Mouse (Mus musculus): Measurements from ENCODE around the gene Arhgef38.

Gene Arhgef38

GRCm38 (mm10) chr3:133092274-133092853 lies 142.4 kb downstream of the Arhgef38 start:
- no peak for DNase-seq (ENCODE audit: low spot score)

- peak; percentile 92 for DNase-seq (ENCODE audit: low spot score)
These were observed 143.0 kb downstream of the Arhgef38 start, which contains the start of the genes Ints12 and Gstcd for GRCm38 (mm10) chr3:133091664-133092273. Gene Ints12 (plus strand): TSS chr3:133091840. Gene Gstcd (minus strand): TSS chr3:133092033.

DNA sequence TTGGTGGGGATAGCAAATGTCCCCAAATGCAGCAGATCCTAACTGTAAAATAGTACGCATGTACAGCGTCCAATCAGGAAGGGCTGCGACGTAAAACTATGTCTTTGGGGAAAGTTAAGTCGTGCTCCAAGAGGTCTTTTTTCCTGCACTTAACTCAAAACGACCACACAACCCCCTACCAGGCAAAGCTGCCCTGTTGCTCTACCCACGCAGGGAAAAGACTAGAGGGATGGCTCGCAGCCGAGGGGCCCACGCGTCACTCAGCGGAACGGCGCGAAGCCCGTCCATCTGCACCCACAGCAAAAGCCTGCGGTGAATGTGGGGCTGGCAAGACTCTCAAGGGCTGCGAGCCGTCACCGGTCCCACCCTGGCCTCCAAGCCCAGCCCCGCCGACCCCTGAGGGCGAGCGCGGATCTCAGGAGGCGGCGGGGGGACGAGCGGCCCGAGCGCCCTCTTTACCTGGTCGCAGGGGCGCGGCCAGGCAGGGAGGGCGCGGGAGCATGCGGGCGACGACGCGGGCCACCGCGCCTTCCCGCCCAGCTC lies 143.6 kb downstream of the Arhgef38 start:
- no peak for DNase-seq (ENCODE audit: low spot score)

GRCm38 (mm10) chr3:133090247-133091120 lies 144.3 kb downstream of the Arhgef38 start:
- no peak for DNase-seq (ENCODE audit: low spot score)

- no peak for DNase-seq (ENCODE audit: low spot score)
These were observed 148.9 kb downstream of the Arhgef38 start for GRCm38 (mm10) chr3:133085858-133086257.

GRCm38 (mm10) chr3:133082736-133083135 lies 152.0 kb downstream of the Arhgef38 start:
- DNase-seq (ENCODE audit: low spot score): no peak

- no peak for DNase-seq (ENCODE audit: low spot score)
These were observed 159.2 kb downstream of the Arhgef38 start for GRCm38 (mm10) chr3:133075560-133075959.

Measured in urinary bladder, postnatal 14 days (tissue).